Mouse (Mus musculus) thymus, postnatal 36 days (tissue): ENCODE measurements around the gene St14.
"Not testable (repeated sequence)": the region's sequence is repeated elsewhere in the genome, so short reads cannot be mapped to it uniquely, and the experiment has no call there.

Source experiments
- DNase-seq, 2 experiments: peaks; one replicate each; pipeline ENCODE4 v3.0.0; 2022; ENCODE audit warnings: mixed read lengths in 2 of 2

The St14 gene

GRCm38 (mm10) chr9:31131205-31131968 lies at the start of gene St14:
Gene St14, minus strand, starts transcription at chr9:31131853.
- DNase-seq = peak; percentile 54 to 71

- no peak for DNase-seq
Measured at GRCm38 (mm10) chr9:31177692-31178091, 46.0 kb upstream of the St14 start.

GRCm38 (mm10) chr9:31176379-31177130 lies 44.9 kb upstream of the St14 start:
- no peak for DNase-seq

- no peak for DNase-seq
Measured at GRCm38 (mm10) chr9:31175978-31176377, 44.3 kb upstream of the St14 start.

- no peak for DNase-seq
Measured at GRCm38 (mm10) chr9:31175346-31175745, 43.7 kb upstream of the St14 start.

GRCm38 (mm10) chr9:31168356-31169093 lies 36.9 kb upstream of the St14 start:
- no peak for DNase-seq

GRCm38 (mm10) chr9:31167305-31167704 lies 35.7 kb upstream of the St14 start:
- no peak for DNase-seq

GRCm38 (mm10) chr9:31165505-31165904 lies 33.9 kb upstream of the St14 start:
- not testable (repeated sequence) for DNase-seq

- DNase-seq = no peak
Measured at GRCm38 (mm10) chr9:31163327-31163726, 31.7 kb upstream of the St14 start.

- no peak for DNase-seq
Measured at GRCm38 (mm10) chr9:31162911-31163310, 31.3 kb upstream of the St14 start.

GRCm38 (mm10) chr9:31159910-31160309 lies 28.3 kb upstream of the St14 start:
- DNase-seq = peak; percentile 16 to 20

GRCm38 (mm10) chr9:31156594-31156993 lies 24.9 kb upstream of the St14 start:
- DNase-seq = no peak

- DNase-seq = no peak
Measured at GRCm38 (mm10) chr9:31151050-31151449, 19.4 kb upstream of the St14 start.

- DNase-seq = no peak
Measured at GRCm38 (mm10) chr9:31148135-31148534, 16.5 kb upstream of the St14 start.

- no peak for DNase-seq
Measured at GRCm38 (mm10) chr9:31145272-31145925, 13.7 kb upstream of the St14 start.

GRCm38 (mm10) chr9:31142924-31143323 lies 11.3 kb upstream of the St14 start:
- DNase-seq = no peak

GRCm38 (mm10) chr9:31133131-31133530 lies 1.5 kb upstream of the St14 start:
- no peak for DNase-seq

GRCm38 (mm10) chr9:31130357-31131204 lies 1.1 kb downstream of the St14 start:
- DNase-seq = no peak

GRCm38 (mm10) chr9:31129956-31130355 lies 1.7 kb downstream of the St14 start:
- DNase-seq = no peak

GRCm38 (mm10) chr9:31127876-31128465 lies 3.7 kb downstream of the St14 start:
- no peak for DNase-seq

- DNase-seq = no peak
Measured at GRCm38 (mm10) chr9:31126079-31126478, 5.6 kb downstream of the St14 start.
